Mouse (Mus musculus) kidney, adult 2 months (tissue): ENCODE data around the gene Zim1. TPM values are rescaled to one million over a fixed set of nuclear protein-coding genes. Genes with fewer than 3 reads are reported as not detected.

Experiments used
- DNase-seq: peaks from one replicate; pipeline ENCODE4 v3.0.0; 2021
- H3K27ac ChIP-seq: fragments of 200-500 bp; 2 replicates; pipeline ENCODE4 v1.5.1; 2012; ENCODE audit warnings: low read depth, low read length, control low read depth, inconsistent platforms; ENCODE audit not compliant: insufficient read depth
- H3K27me3 ChIP-seq: fragments of 200-500 bp; replicated peaks from 2 replicates; pipeline ENCODE4 v1.6.1; 2012; ENCODE audit warnings: mild to moderate bottlenecking, moderate library complexity, low read length, inconsistent platforms; ENCODE audit not compliant: control insufficient read depth, insufficient read depth
- H3K36me3 ChIP-seq: fragments of 200-500 bp; 2 replicates; pipeline ENCODE4 v1.6.1; 2012; ENCODE audit warnings: mild to moderate bottlenecking, moderate library complexity, low read length, inconsistent platforms; ENCODE audit not compliant: control insufficient read depth, insufficient read depth
- H3K4me1 ChIP-seq: fragments of 200-500 bp; 2 replicates; pipeline ENCODE4 v1.6.1; 2011; ENCODE audit warnings: low read length; ENCODE audit not compliant: control insufficient read depth, insufficient read depth
- H3K4me3 ChIP-seq: fragments of 200-500 bp; 2 replicates; pipeline ENCODE4 v1.5.1; 2011; ENCODE audit warnings: mild to moderate bottlenecking, low read depth, low read length, control low read depth; ENCODE audit not compliant: insufficient read depth
- CTCF ChIP-seq: fragments of 200-500 bp; conservative IDR thresholded peaks from 2 replicates; pipeline ENCODE4 v1.5.1; 2011; ENCODE audit warnings: low read depth, mild to moderate bottlenecking, control low read depth, low read length, moderate library complexity, mixed read lengths; ENCODE audit not compliant: insufficient read depth, insufficient read length
- POLR2A ChIP-seq: fragments of 200-500 bp; IDR thresholded peaks from one replicate; pipeline ENCODE4 v1.6.1; 2011; ENCODE audit warnings: low read depth, low read length, control low read depth
- WGBS: fragments of 180-500 bp; shearing (Covaris S2); methylation state at CpG from one replicate; pipeline ENCODE4 v1.1.7; 2018; 5-methylcytosine and 5-hydroxymethylcytosine counted together
- polyA plus RNA-seq: library from polyadenylated mRNA; depleted of rRNA; stranded (reverse); fragments of >200 nt; gene quantifications from 2 replicates; pipeline ENCODE4 v1.2.3, GENCODE M21; 2012; rRNA removed

Zim1 gene
- 0.53 and 1.2 TPM in 2 replicates for polyA plus RNA-seq

DNA sequence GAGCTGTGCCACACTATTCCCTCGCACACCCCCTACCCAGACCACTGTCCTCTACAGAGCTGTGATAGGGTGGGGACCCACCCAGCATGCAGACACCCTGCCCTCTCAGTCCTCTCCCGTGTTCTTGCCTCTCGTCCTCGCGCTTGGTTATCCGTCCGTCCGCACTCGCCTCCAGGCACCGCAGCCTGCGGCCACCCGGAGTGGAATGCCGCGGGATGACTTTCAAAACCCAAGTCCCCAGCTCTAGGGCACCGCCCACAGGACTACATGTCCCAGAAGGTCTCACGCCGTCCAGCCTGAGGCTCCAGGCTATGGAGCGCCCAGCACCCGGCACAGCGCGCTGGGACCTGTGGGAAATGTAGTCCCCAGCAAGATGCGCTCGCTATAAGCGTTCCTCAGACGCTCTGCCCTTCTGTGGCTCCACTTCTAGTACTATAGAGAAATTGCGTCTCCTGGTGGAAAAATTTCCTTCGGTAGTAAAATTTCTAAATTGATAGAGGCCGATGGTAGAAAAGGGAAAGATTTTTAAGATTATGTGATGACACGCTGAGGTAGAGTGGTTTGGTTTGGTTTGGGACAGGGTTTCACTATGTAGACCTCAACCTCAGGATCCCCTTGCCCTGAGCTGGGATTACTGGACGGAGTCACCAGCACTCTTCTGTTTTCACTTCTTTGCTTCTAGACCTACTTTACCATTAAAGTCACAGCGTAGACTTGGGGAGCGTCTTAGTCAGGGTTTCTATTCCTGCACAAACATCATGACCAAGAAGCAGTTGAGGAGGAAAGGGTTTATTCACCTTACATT, at the start of gene Zim1:
Gene Zim1 (minus strand): TSS at position 210 of the 805 bp plus-strand sequence.
- DNase-seq: peak; percentile 83
- H3K27ac ChIP-seq: no peak within 1 kb of the TSS
- 11% methylated on average over 32 of the region's 32 CpGs for WGBS

DNA sequence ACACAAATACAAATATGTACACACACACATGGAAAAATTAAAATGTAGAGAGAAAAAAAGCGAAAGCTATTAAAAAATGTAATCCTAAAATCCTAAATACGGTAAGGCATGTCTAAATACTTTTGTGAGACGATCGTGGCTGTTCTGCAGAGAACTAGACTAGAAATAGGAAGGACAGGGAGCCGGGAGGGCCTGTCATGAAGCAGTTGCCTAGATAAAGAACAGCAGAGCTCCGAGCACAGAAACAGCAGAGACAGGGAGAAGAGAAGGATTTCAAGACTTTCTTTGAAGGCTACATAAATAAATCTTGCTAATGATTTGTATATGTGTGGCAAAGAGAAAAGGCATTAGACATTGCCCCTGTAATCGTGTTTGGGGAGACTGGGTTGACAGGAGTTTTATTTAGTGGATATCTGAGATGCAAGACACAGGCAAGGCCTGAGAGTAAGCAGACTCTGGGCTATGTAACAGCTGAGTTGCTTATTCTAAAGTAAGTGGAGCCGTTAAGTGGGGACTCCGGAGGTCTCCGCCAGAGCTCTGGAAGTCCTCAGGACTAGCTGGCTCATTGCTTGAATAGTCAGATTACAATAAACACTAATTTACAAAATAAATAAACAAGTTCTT, 48.1 kb upstream of the Zim1 start:
- H3K4me3 ChIP-seq: no peak overlapping the region
- no peaks in the 10 kb centered on the region for H3K36me3 ChIP-seq
- 53% methylated on average over 10 of the region's 10 CpGs for WGBS
- no peaks in the 10 kb centered on the region for H3K27me3 ChIP-seq
- H3K4me1 ChIP-seq: no peaks in the 10 kb centered on the region
- H3K27ac ChIP-seq: no peak overlapping the region
- TF ChIP-seq CTCF: no peak
- no peak for TF ChIP-seq POLR2A
- no peak for DNase-seq

More for the DNA sequence above, at the start of gene Zim1:
- Histone ChIP-seq H3K4me3 (peak within 1 kb of the TSS; percentile 59), H3K27me3 (no peaks in the 10 kb centered on the region), H3K36me3 (no peaks in the 10 kb centered on the region), H3K4me1 (no peaks in the 10 kb centered on the region)
- TF ChIP-seq CTCF (no peak), POLR2A (no peak)

DNA sequence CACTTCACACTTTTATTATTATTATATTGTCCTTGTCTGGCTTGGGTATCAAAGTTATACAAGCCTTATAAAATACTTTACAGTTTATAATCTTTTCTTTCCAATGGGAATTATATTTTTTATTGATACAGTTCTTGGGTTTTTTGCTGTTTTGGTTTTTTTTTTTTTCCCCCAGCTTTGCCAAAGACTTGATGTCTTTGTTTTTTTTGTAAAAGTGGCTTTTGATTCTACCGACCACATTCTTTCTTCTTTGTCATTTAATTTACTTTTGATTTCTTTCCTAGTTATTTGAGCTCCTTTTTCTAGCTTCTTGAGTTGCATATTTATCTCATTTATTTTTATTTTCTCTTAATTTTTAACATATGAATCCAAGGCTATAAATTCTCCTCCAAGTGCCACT, 39.8 kb upstream of the Zim1 start:
- H3K4me3 ChIP-seq: no peak overlapping the region
- H3K36me3 ChIP-seq: no peaks in the 10 kb centered on the region
- H3K27me3 ChIP-seq: no peaks in the 10 kb centered on the region
- H3K27ac ChIP-seq: no peak overlapping the region
- no peaks in the 10 kb centered on the region for H3K4me1 ChIP-seq
- TF ChIP-seq POLR2A: no peak
- TF ChIP-seq CTCF: no peak
- WGBS: 78% methylated on average over 1 of the region's 1 CpGs
- no peak for DNase-seq

DNA sequence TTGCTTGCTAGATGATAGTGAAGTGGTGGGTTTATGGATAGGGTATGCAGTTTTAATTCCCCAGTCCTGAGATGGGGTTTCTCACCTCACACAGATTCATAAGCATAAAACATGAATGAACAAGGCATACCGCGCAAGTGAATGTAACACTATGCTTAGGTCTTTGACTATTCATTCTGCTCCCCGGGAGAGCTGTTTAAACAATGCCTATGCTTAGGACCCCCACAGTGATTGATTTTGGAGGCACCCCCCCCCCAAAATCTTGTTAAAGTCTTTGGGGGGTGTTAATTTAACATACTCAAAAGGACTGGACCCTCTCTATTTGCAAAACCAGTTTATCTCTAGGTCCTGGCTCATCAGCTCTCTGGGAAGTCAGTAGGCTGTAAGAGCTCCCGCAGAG, 35.7 kb upstream of the Zim1 start:
- DNase-seq: no peak
- Histone ChIP-seq H3K36me3 (no peaks in the 10 kb centered on the region), H3K27me3 (no peaks in the 10 kb centered on the region), H3K4me3 (no peak overlapping the region), H3K4me1 (no peaks in the 10 kb centered on the region), H3K27ac (no peak overlapping the region)
- WGBS: 68% methylated on average over 4 of the region's 4 CpGs
- TF ChIP-seq POLR2A (no peak), CTCF (no peak)

DNA sequence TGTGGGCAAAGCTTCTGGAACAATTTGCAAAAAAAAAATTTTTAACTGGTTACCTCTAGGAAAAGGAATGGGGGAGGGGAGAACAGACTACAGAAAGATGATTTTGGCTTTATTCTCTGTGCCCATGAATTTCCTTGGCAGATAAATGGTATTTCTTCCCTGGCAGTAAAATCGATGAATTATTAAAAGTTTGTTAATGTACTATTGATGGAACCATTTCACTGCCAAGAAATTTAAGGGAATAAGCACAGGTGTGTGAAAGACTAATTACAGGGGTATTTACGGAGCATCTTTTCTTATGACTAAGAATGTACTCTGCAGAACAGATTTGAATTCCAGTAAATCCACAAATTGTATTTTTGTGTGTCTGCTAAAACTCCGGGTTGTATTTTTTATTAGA, 35.1 kb upstream of the Zim1 start:
- no peak overlapping the region for H3K27ac ChIP-seq
- no peaks in the 10 kb centered on the region for H3K4me1 ChIP-seq
- WGBS: 48% methylated on average over 3 of the region's 3 CpGs
- H3K27me3 ChIP-seq: no peaks in the 10 kb centered on the region
- no peak for DNase-seq
- no peaks in the 10 kb centered on the region for H3K36me3 ChIP-seq
- TF ChIP-seq POLR2A (no peak), CTCF (no peak)
- no peak overlapping the region for H3K4me3 ChIP-seq

- Histone ChIP-seq H3K36me3 (no peaks in the 10 kb centered on the region), H3K27me3 (no peaks in the 10 kb centered on the region), H3K27ac (no peak overlapping the region), H3K4me1 (no peaks in the 10 kb centered on the region), H3K4me3 (peak overlapping the region; percentile 18; the same call in 1 of the 2 replicates)
- no peak for DNase-seq
- WGBS: 48% methylated on average over 15 of the region's 15 CpGs
- TF ChIP-seq POLR2A (no peak), CTCF (no peak)
Observed at GRCm38 (mm10) chr7:6730801-6731200, 34.6 kb upstream of the Zim1 start.

GRCm38 (mm10) chr7:6730241-6730640, 34.0 kb upstream of the Zim1 start, which contains the start of the genes Peg3 and Usp29:
Gene Peg3, minus strand, starts transcription at chr7:6730431.
Gene Usp29, plus strand, starts transcription at chr7:6730578.
- DNase-seq: peak; percentile 75
- peak within 1 kb of the TSS; percentile 74 for H3K27ac ChIP-seq
- H3K36me3 ChIP-seq: no peaks in the 10 kb centered on the region
- no peaks in the 10 kb centered on the region for H3K27me3 ChIP-seq
- H3K4me3 ChIP-seq: peak within 1 kb of the TSS; percentile 68
- no peaks in the 10 kb centered on the region for H3K4me1 ChIP-seq
- TF ChIP-seq POLR2A (peak; percentile 70), CTCF (no peak)
- 62% methylated on average over 24 of the region's 24 CpGs for WGBS
